Mouse (Mus musculus) ES-Bruce4 (cell line): Measurements from ENCODE around the gene Stra6.

Source experiments
- CTCF ChIP-seq: IDR thresholded peaks from one replicate; pipeline ENCODE4 v1.8.1; 2011; ENCODE audit warnings: low read depth, low read length
- EP300 ChIP-seq: IDR thresholded peaks from 2 replicates; pipeline ENCODE4 v1.6.1; 2011; ENCODE audit warnings: low read depth, low read length; ENCODE audit not compliant: insufficient read depth
- POLR2A ChIP-seq: IDR thresholded peaks from one replicate; pipeline ENCODE4 v1.8.1; 2011; ENCODE audit warnings: low read length; ENCODE audit not compliant: insufficient read depth

DNA sequence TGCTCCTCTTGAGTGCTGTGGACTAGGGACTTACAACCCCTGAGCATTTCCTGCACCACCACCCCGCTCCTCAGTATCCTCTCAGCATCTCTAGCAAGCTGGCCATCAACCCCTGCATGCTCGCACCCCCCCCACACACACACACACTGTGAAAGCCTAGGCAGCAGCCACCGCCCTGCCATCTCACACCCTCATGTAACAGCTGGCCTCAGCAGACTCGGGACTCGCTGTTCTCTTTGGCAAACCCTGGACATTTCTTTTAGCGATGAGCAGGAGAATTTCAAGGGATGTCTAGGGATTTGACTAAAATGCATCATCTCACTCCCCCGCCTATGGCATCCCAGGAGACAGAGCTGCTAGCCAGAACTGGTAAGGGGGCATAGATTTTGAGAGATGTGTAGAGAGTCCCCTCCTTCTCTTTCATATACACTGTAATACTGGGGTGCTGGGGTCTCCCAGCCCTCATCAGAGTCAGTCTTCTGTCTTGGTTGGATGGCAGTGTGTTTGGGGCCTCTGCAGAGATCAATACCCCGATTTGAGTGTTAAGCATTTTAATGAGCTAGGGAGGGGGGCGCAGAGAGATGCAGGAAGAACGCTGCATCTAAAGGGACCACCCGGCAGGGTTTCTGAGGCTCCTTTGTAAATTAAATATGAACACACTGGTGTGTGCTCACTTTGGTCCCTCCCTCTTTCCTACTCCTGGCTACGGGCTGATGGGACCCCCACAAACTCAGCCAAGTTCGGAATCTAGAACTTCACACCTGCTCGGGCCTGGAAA lies 139.3 kb downstream of the Stra6 start:
- TF ChIP-seq CTCF, result no peak
- TF ChIP-seq EP300, result no peak
- TF ChIP-seq POLR2A, result no peak
